Comparison of ENCODE assay signal across 8 mouse cellular contexts in the genomic region with DNA sequence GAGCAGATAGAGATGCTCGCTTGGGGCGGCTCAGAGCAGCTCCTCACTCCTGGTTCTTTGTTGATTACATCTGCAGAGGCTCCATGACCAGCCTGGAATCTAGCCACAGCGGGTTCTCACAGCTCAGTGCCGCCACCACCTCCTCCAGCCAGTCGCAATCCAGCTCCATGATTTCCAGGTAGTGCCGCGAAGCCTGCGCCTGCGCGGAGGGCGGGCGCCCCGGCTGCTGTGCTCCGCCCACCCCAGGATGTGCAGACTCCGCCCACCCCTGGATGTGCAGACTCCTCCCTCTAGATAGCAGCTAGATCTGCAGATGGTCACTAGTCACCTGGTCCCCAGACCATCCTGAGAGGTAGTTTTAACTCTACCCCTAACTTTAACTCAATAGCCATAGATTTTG. TPM values are rescaled to one million over a fixed set of nuclear protein-coding genes. Genes with fewer than 3 reads are reported as not detected.
DNase-seq lines count a peak whose midpoint lies in the region; ATAC-seq and TF ChIP-seq lines count a peak whose summit lies in the region.

No protein-coding gene starts in this region.

- no peak overlapping the region for H3K9ac ChIP-seq in intestine, embryonic 16.5 days (ENCODE audit: low read depth, low read length)

- TF ChIP-seq CTCF in lung, adult 2 months (IDR thresholded peaks at IDR 0.05; ENCODE audit: insufficient read depth, low read length) = no peak

- peak; percentile 32 for DNase-seq in kidney, adult 18-20 months
- DNase-seq in kidney, adult 11 months = no peak
- DNase-seq in c-Kit-positive CD71-positive TER-119-positive erythroid progenitor cells, embryonic 14.5 days (ENCODE audit: low spot score) = peak; percentile 24
- DNase-seq in mesoderm, embryonic 11.5 days (ENCODE audit: low read depth, low spot score) = peak; percentile 85
- DNase-seq in lung, postnatal 25 days (ENCODE audit: low spot score) = no peak
- DNase-seq in cerebellum, postnatal 36 days = no peak
- no peak for DNase-seq in lung, adult 2 months

- no peaks in the 10 kb centered on the region for H3K9me3 ChIP-seq in intestine, embryonic 16.5 days (ENCODE audit: control insufficient read depth, low read length)

- no peak overlapping the region for H3K27ac ChIP-seq in intestine, embryonic 16.5 days (ENCODE audit: low read length)

- ATAC-seq in intestine, embryonic 16.5 days = peak; percentile 16; the same call in 1 of the 2 replicates

- H3K27me3 ChIP-seq in intestine, embryonic 16.5 days (replicated peaks; ENCODE audit: control insufficient read depth, insufficient read depth, low read length) = no peaks in the 10 kb centered on the region

- TF ChIP-seq POLR2A in lung, adult 2 months (IDR thresholded peaks at IDR 0.05; ENCODE audit: borderline replicate concordance, extremely low read depth, low read depth, low read length) = no peak

- H3K4me1 ChIP-seq in intestine, embryonic 16.5 days (ENCODE audit: control insufficient read depth, insufficient read depth, low read length) = peaks cover 19% of the 10 kb centered on the region
- H3K4me1 ChIP-seq in lung, adult 2 months (ENCODE audit: control insufficient read depth, insufficient read depth, low read length) = peaks cover 15% of the 10 kb centered on the region

- 21% methylated on average over 15 of the region's 15 CpGs for WGBS in intestine, embryonic 16.5 days
- 66% methylated on average over 13 of the region's 15 CpGs for WGBS in lung, adult 2 months

- H3K4me3 ChIP-seq in intestine, embryonic 16.5 days (ENCODE audit: low read length) = no peak overlapping the region
- no peak overlapping the region for H3K4me3 ChIP-seq in lung, adult 2 months (replicated peaks; ENCODE audit: extremely low read depth, low read depth, low read length)

- 0 out of 2 replicates have a peak, but pooled peaks cover 4% of the 10 kb centered on the region for H3K36me3 ChIP-seq in intestine, embryonic 16.5 days (ENCODE audit: control insufficient read depth, insufficient read depth, low read length)

- no peak overlapping the region for H3K4me2 ChIP-seq in intestine, embryonic 16.5 days (ENCODE audit: low read depth, low read length)

RNA-seq across cellular contexts. Expression of gene Sec14l1, which starts 41.8 kb away (rescaled TPM):
- polyA plus RNA-seq in intestine, embryonic 16.5 days (2015; fragmentation: Nextera tagmentation; extraction: Ambion mirVana) = 28.5 and 29.5 TPM in 2 replicates
- polyA plus RNA-seq in lung, adult 2 months (2012; rRNA removed) = 123 and 133 TPM in 2 replicates

RNA-seq across cellular contexts. Expression of gene Sept9, which starts 42.7 kb away (rescaled TPM):
- 183 and 191 TPM in 2 replicates for polyA plus RNA-seq in intestine, embryonic 16.5 days (2015; fragmentation: Nextera tagmentation; extraction: Ambion mirVana)
- 35.1 and 41.4 TPM in 2 replicates for polyA plus RNA-seq in lung, adult 2 months (2012; rRNA removed)

Comparison
In these comparisons a context has a peak if more than half of its experiments do, and no peak if none do; other contexts are left out.
1. DNase-seq: peak in kidney, adult 18-20 months (single experiment), c-Kit-positive CD71-positive TER-119-positive erythroid progenitor cells, embryonic 14.5 days (single experiment) and mesoderm, embryonic 11.5 days (single experiment); none in kidney, adult 11 months (single experiment), lung, postnatal 25 days (single experiment), cerebellum, postnatal 36 days (0 of 2) and lung, adult 2 months (single experiment).